Mouse (Mus musculus): ENCODE results near the gene Ifng. TPM values are rescaled to one million over a fixed set of nuclear protein-coding genes. Genes with fewer than 3 reads are reported as not detected.
"Not testable (repeated sequence)": the region's sequence is repeated elsewhere in the genome, so short reads cannot be mapped to it uniquely, and the experiment has no call there.

The Ifng gene
- polyA plus RNA-seq, 1 experiment from 2014 or later = not detected

DNA sequence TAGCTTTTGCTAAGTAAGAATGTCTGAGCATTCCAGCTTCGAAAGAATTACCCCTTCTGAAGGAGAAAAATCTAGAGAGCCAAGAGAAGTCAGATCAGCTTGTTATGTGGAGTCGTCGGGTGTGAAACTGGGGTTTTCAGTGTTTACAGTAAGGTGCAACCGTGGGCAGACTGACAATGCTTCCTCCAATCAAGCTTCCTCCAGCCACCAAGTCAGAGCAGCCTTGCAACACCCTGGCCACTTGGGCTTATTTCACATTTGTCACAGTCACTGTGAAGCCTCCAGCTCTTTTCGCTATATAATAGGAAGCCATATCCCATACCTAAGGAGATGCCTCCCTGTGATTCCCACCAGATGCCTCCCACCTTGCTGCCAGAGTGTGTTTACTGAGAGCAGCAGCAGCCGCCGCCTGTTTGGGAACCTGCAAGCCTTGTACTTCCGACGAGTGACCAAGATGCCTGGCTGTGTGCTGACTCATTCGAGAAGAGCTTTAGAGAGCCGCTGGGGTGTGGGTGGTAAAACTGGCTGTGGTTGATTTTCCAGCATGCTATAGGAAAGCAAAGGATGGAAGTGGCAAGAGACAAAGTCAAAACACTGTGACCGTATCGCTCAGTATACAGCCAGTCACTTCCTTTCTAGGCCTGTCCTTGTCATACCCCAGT, 29.6 kb downstream of the Ifng start:
- Histone ChIP-seq H3K9ac (ENCODE audit: low read depth, low read length) (no peak overlapping the region), H3K4me1 (ENCODE audit: control insufficient read depth, insufficient read depth, low read length) (no peaks in the 10 kb centered on the region), H3K4me2 (replicated peaks; ENCODE audit: low read depth, low read length) (no peak overlapping the region), H3K36me3 (ENCODE audit: control insufficient read depth, insufficient read depth, low read length) (no peaks in the 10 kb centered on the region), H3K9me3 (ENCODE audit: control insufficient read depth, low read length) (no peaks in the 10 kb centered on the region), H3K27ac (ENCODE audit: low read depth, low read length) (no peak overlapping the region), H3K27me3 (ENCODE audit: control insufficient read depth, insufficient read depth, low read length) (no peaks in the 10 kb centered on the region), H3K4me3 (ENCODE audit: low read length) (no peak overlapping the region)
- 67% methylated on average over 13 of the region's 13 CpGs for WGBS
- no peak for ATAC-seq (ENCODE audit: low FRiP score, low TSS enrichment)

DNA sequence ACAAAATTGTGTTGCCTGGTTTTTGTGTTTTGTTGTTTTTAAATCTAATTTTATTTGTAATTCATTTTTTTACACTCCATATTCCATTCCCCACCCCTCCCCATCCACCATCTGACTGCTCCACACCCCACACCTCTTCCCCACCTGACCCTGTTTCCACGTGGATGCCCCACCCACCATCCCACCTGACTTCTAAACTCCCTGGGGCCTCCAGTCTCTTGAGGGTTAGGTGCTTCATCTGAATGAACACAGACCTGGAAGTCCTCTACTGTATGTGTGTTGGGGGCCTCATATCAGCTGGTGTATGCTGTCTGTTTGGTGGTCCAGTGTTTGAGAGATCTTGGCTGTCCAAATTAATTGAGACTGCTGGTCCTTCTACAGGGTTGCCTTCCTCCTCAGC, 32.0 kb downstream of the Ifng start:
- ATAC-seq (ENCODE audit: low FRiP score, low TSS enrichment); H3K4me3 ChIP-seq (ENCODE audit: low read length): not testable (repeated sequence)
- WGBS = 67% methylated on average over 1 of the region's 1 CpGs

DNA sequence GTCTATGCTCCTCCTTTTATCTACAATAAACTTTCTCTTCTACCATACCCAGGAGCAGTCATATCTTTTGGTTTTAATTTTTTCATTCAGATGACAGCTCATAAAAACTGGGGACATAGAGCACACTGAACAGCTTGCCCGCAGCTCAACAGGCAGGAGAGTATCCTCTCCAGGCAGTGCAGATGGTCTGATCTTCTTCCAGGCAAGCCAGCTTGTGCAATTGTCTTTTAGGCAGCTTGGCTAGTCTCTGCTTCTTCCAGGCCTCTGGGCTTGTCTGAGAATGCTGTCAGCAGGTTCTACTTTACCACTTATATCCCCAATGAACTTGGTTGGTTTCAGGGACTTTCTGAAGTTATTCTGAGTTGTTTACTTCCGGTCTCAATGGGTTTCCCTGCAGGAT, 35.9 kb downstream of the Ifng start:
- Histone ChIP-seq H3K4me2 (replicated peaks; ENCODE audit: low read depth, low read length) (no peak overlapping the region), H3K4me3 (ENCODE audit: low read length) (no peak overlapping the region), H3K27me3 (ENCODE audit: control insufficient read depth, insufficient read depth, low read length) (no peaks in the 10 kb centered on the region), H3K27ac (ENCODE audit: low read depth, low read length) (no peak overlapping the region), H3K9me3 (ENCODE audit: control insufficient read depth, low read length) (no peaks in the 10 kb centered on the region), H3K36me3 (ENCODE audit: control insufficient read depth, insufficient read depth, low read length) (no peaks in the 10 kb centered on the region), H3K4me1 (ENCODE audit: control insufficient read depth, insufficient read depth, low read length) (no peaks in the 10 kb centered on the region), H3K9ac (ENCODE audit: low read depth, low read length) (no peak overlapping the region)
- ATAC-seq (ENCODE audit: low FRiP score, low TSS enrichment) = no peak
- 89% methylated on average over 2 of the region's 2 CpGs for WGBS

More for the DNA sequence above, 32.0 kb downstream of the Ifng start:
- H3K27me3 ChIP-seq (ENCODE audit: control insufficient read depth, insufficient read depth, low read length); H3K36me3 ChIP-seq (ENCODE audit: control insufficient read depth, insufficient read depth, low read length); H3K9ac ChIP-seq (ENCODE audit: low read depth, low read length); H3K9me3 ChIP-seq (ENCODE audit: control insufficient read depth, low read length); H3K4me1 ChIP-seq (ENCODE audit: control insufficient read depth, insufficient read depth, low read length); H3K4me2 ChIP-seq (replicated peaks; ENCODE audit: low read depth, low read length); H3K27ac ChIP-seq (ENCODE audit: low read depth, low read length): not testable (repeated sequence)

DNA sequence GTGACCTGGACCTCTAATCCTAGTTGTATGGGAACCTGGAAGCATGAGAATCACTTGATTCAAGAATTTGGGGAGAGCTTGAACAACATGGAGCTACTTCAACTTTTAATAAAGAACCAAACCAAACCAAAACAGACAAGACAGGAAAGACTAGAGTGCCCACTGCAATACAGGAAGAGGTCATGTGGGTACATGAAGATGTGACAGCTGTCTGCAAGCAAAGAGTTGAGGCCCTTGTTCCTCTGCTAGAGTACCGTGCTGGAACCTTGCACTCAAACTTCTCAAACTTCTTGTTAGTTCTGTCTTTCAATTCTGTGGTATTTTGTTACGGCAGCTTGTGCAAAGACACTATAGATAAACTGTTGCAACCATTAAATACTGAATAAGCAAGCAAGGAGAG, 36.5 kb downstream of the Ifng start:
- Histone ChIP-seq H3K9ac (ENCODE audit: low read depth, low read length) (no peak overlapping the region), H3K4me3 (ENCODE audit: low read length) (no peak overlapping the region), H3K27me3 (ENCODE audit: control insufficient read depth, insufficient read depth, low read length) (no peaks in the 10 kb centered on the region), H3K4me1 (ENCODE audit: control insufficient read depth, insufficient read depth, low read length) (no peaks in the 10 kb centered on the region), H3K9me3 (ENCODE audit: control insufficient read depth, low read length) (no peaks in the 10 kb centered on the region), H3K36me3 (ENCODE audit: control insufficient read depth, insufficient read depth, low read length) (no peaks in the 10 kb centered on the region), H3K27ac (ENCODE audit: low read depth, low read length) (no peak overlapping the region), H3K4me2 (replicated peaks; ENCODE audit: low read depth, low read length) (no peak overlapping the region)
- WGBS = 88% methylated on average over 2 of the region's 2 CpGs
- ATAC-seq (ENCODE audit: low FRiP score, low TSS enrichment) = no peak

DNA sequence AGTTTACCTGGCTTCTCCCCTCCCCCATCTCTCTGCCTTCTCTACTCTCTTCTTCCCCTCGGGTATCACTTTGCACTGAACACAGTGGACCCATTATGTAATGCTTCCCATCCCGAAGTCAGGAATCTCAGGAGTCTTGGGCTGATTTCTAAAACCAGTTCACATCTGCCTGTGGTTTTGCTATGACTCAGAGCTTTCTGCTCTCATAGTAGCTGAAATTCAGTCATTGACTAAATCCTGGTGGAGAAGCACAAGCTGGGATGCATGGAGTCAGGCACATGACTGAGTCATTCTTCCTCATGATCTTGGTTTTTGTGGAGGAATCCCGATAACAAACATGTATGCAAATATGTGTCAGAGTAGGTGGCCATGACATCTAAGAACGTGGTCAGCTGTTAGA, 38.4 kb downstream of the Ifng start:
- Histone ChIP-seq H3K9me3 (ENCODE audit: control insufficient read depth, low read length) (no peaks in the 10 kb centered on the region), H3K4me3 (ENCODE audit: low read length) (no peak overlapping the region), H3K4me2 (replicated peaks; ENCODE audit: low read depth, low read length) (no peak overlapping the region)

DNA sequence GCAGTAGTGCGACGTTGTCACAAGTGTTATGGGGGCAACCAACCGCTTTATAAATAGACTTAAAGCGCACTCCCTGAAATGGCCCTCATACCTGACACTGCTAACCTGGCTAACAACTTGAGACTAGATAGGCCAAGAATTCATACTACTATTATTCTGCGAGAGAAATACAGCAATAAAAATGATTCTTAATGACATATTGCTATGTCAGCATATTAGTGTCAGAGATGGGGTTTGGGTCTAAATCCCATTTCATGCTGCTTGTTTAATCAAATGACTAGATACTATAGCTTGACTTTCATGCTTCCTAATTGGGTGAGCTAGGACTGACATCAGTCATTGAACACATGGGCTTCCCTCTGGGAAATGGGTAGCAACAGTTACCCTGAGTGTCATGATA, 39.3 kb downstream of the Ifng start:
- H3K27ac ChIP-seq (ENCODE audit: low read depth, low read length) = no peak overlapping the region

More for the DNA sequence above, 38.4 kb downstream of the Ifng start:
- Histone ChIP-seq H3K27ac (ENCODE audit: low read depth, low read length) (no peak overlapping the region), H3K4me1 (ENCODE audit: control insufficient read depth, insufficient read depth, low read length) (no peaks in the 10 kb centered on the region), H3K36me3 (ENCODE audit: control insufficient read depth, insufficient read depth, low read length) (no peaks in the 10 kb centered on the region), H3K9ac (ENCODE audit: low read depth, low read length) (no peak overlapping the region), H3K27me3 (ENCODE audit: control insufficient read depth, insufficient read depth, low read length) (no peaks in the 10 kb centered on the region)
- WGBS = 83% methylated on average over 4 of the region's 4 CpGs
- ATAC-seq (ENCODE audit: low FRiP score, low TSS enrichment) = no peak

DNA sequence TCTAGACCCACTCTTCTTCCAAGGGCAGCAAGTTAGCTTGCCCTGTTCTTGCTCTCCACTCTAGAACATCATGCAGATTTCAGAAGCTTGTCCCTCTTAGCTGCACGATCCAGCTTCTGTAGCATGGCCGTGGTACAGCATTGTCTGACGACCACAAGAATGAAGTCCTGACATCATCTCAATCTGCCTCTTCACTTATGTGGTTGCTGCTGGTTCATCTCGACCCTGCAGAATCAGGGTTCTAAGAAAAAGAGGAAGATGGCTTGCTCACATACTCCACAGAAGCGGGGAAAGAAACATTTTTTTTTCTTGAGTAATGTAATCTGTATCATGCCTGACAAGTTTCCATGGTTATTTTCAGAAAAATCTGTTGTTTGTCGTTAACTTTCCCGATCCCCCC, 39.9 kb downstream of the Ifng start:
- Histone ChIP-seq H3K4me1 (ENCODE audit: control insufficient read depth, insufficient read depth, low read length) (no peaks in the 10 kb centered on the region), H3K36me3 (ENCODE audit: control insufficient read depth, insufficient read depth, low read length) (no peaks in the 10 kb centered on the region), H3K27ac (ENCODE audit: low read depth, low read length) (no peak overlapping the region), H3K9me3 (ENCODE audit: control insufficient read depth, low read length) (no peaks in the 10 kb centered on the region), H3K4me2 (replicated peaks; ENCODE audit: low read depth, low read length) (no peak overlapping the region), H3K9ac (ENCODE audit: low read depth, low read length) (no peak overlapping the region), H3K27me3 (ENCODE audit: control insufficient read depth, insufficient read depth, low read length) (no peaks in the 10 kb centered on the region), H3K4me3 (ENCODE audit: low read length) (no peak overlapping the region)
- WGBS = 88% methylated on average over 7 of the region's 7 CpGs
- ATAC-seq (ENCODE audit: low FRiP score, low TSS enrichment) = no peak

More for the DNA sequence above, 39.3 kb downstream of the Ifng start:
- no peaks in the 10 kb centered on the region for H3K4me1 ChIP-seq (ENCODE audit: control insufficient read depth, insufficient read depth, low read length)
- no peak for ATAC-seq (ENCODE audit: low FRiP score, low TSS enrichment)
- H3K4me3 ChIP-seq (ENCODE audit: low read length) = no peak overlapping the region
- no peaks in the 10 kb centered on the region for H3K27me3 ChIP-seq (ENCODE audit: control insufficient read depth, insufficient read depth, low read length)
- WGBS = 97% methylated on average over 5 of the region's 5 CpGs
- H3K9ac ChIP-seq (ENCODE audit: low read depth, low read length) = no peak overlapping the region
- H3K36me3 ChIP-seq (ENCODE audit: control insufficient read depth, insufficient read depth, low read length) = no peaks in the 10 kb centered on the region
- no peak overlapping the region for H3K4me2 ChIP-seq (replicated peaks; ENCODE audit: low read depth, low read length)
- no peaks in the 10 kb centered on the region for H3K9me3 ChIP-seq (ENCODE audit: control insufficient read depth, low read length)

DNA sequence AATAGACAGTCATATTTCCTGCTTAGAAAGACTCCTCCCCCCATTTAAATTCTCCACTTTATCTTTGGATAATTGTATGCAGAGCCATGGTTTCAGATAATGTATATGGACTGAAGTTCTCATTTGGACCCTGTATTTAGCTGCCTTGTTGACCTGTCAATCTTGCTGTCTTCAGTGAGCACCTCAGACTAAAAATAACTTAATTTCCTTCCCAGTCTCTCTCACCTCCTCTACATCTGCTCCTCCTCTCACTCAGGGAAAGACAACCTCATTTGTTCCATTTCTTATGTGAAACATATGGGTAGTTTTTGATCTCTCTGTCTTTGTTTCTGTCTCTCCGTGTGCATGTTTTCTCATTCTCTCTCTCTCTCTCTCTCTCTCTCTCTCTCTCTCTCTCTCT, 53.3 kb downstream of the Ifng start:
- Histone ChIP-seq H3K27me3 (ENCODE audit: control insufficient read depth, insufficient read depth, low read length) (no peaks in the 10 kb centered on the region), H3K9ac (ENCODE audit: low read depth, low read length) (no peak overlapping the region), H3K4me1 (ENCODE audit: control insufficient read depth, insufficient read depth, low read length) (no peaks in the 10 kb centered on the region), H3K36me3 (ENCODE audit: control insufficient read depth, insufficient read depth, low read length) (no peaks in the 10 kb centered on the region), H3K4me3 (ENCODE audit: low read length) (no peak overlapping the region), H3K9me3 (ENCODE audit: control insufficient read depth, low read length) (no peaks in the 10 kb centered on the region), H3K4me2 (replicated peaks; ENCODE audit: low read depth, low read length) (no peak overlapping the region), H3K27ac (ENCODE audit: low read depth, low read length) (no peak overlapping the region)
- ATAC-seq (ENCODE audit: low FRiP score, low TSS enrichment) = no peak
- 88% methylated on average over 1 of the region's 1 CpGs for WGBS

DNA sequence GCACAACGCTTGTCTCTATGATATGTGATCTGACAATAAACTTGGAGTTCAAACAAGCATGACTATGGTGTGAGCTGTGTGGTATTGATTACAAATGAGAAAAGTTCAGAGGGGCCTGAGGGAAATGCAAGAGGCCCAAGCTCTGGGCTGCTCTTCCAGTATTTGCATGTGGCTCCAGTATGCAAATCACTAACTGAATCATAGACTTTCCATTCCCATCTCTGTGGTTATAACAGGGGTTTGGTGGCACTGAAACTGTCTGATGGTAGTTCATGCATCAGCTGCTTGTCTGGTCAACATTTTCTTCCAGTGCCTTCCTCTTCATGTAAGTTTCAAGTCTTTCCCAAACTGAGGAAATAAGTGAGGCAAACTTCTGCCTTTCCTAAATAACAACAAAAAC, 54.5 kb downstream of the Ifng start:
- no peak for ATAC-seq (ENCODE audit: low FRiP score, low TSS enrichment)
- Histone ChIP-seq H3K9me3 (ENCODE audit: control insufficient read depth, low read length) (no peaks in the 10 kb centered on the region), H3K36me3 (ENCODE audit: control insufficient read depth, insufficient read depth, low read length) (no peaks in the 10 kb centered on the region), H3K4me1 (ENCODE audit: control insufficient read depth, insufficient read depth, low read length) (no peaks in the 10 kb centered on the region), H3K9ac (ENCODE audit: low read depth, low read length) (no peak overlapping the region), H3K27ac (ENCODE audit: low read depth, low read length) (no peak overlapping the region), H3K4me3 (ENCODE audit: low read length) (no peak overlapping the region), H3K4me2 (replicated peaks; ENCODE audit: low read depth, low read length) (no peak overlapping the region), H3K27me3 (ENCODE audit: control insufficient read depth, insufficient read depth, low read length) (no peaks in the 10 kb centered on the region)
- 45% methylated on average over 1 of the region's 1 CpGs for WGBS
